Mouse (Mus musculus) heart, adult 2 months (tissue): ENCODE measurements around the gene Ppp1r36. TPM values are rescaled to one million over a fixed set of nuclear protein-coding genes. Genes with fewer than 3 reads are reported as not detected.
"Not testable (repeated sequence)": the region's sequence is repeated elsewhere in the genome, so short reads cannot be mapped to it uniquely, and the experiment has no call there.

ENCODE experiments used
- DNase-seq, 2 experiments: peaks; one replicate each; pipeline ENCODE4 v3.0.0; 2021
- H3K27ac ChIP-seq: fragments of 200-600 bp; 2 replicates; pipeline ENCODE4 v1.8.1; 2022
- H3K27me3 ChIP-seq: fragments of 200-500 bp; 2 replicates; pipeline ENCODE4 v1.6.1; 2012; ENCODE audit warnings: mild to moderate bottlenecking, low read length, inconsistent platforms, mixed read lengths; ENCODE audit not compliant: control insufficient read depth, insufficient read depth
- H3K36me3 ChIP-seq: fragments of 200-500 bp; 2 replicates; pipeline ENCODE4 v1.6.1; 2012; ENCODE audit warnings: low read length, inconsistent platforms; ENCODE audit not compliant: control insufficient read depth, insufficient read depth
- H3K4me1 ChIP-seq: fragments of 200-500 bp; 2 replicates; pipeline ENCODE4 v1.6.1; 2011; ENCODE audit warnings: low read length; ENCODE audit not compliant: control insufficient read depth, insufficient read depth
- H3K4me3 ChIP-seq: fragments of 200-600 bp; 2 replicates; pipeline ENCODE4 v1.8.1; 2022
- H3K79me2 ChIP-seq: fragments of 200-500 bp; replicated peaks from 2 replicates; pipeline ENCODE4 v1.6.1; 2012; ENCODE audit warnings: mild to moderate bottlenecking, inconsistent platforms, low read length, moderate library complexity, mixed read lengths; ENCODE audit not compliant: control insufficient read depth, insufficient read depth
- H3K9ac ChIP-seq: fragments of 200-500 bp; 2 replicates; pipeline ENCODE4 v1.6.1; 2012; ENCODE audit warnings: low read depth, mild to moderate bottlenecking, control low read depth, inconsistent platforms, low read length, mixed read lengths
- CTCF ChIP-seq: fragments of 200-600 bp; IDR thresholded peaks from 2 replicates; pipeline ENCODE4 v1.8.1; 2022; ENCODE audit warnings: antibody characterized with exemption, mild to moderate bottlenecking, moderate library complexity
- EP300 ChIP-seq: fragments of 200-500 bp; IDR thresholded peaks from 2 replicates; pipeline ENCODE4 v1.6.1; 2011; ENCODE audit warnings: low read depth, low read length, control low read depth; ENCODE audit not compliant: insufficient read depth
- POLR2A ChIP-seq: fragments of 200-500 bp; IDR thresholded peaks from 2 replicates; pipeline ENCODE4 v1.6.1; 2011; ENCODE audit warnings: mild to moderate bottlenecking, low read depth, low read length, control low read depth; ENCODE audit not compliant: insufficient read depth
- WGBS: fragments of 180-500 bp; shearing (Covaris S2); methylation state at CpG from one replicate; pipeline ENCODE4 v1.1.7; 2018; 5-methylcytosine and 5-hydroxymethylcytosine counted together
- intact Hi-C: fragments of 180-260 bp; cut with DNase I; formaldehyde crosslinking; loops from one replicate; pipeline ENCODE4 v1.15.1; 2025
- polyA plus RNA-seq: library from polyadenylated mRNA; depleted of rRNA; stranded (reverse); fragments of >200 nt; gene quantifications from 2 replicates; pipeline ENCODE4 v1.2.3, GENCODE M21; 2012
- total RNA-seq, 2 experiments: library from RNA; stranded (reverse); gene quantifications; 2 replicates each; pipeline ENCODE4 v1.2.3; 2021

The Ppp1r36 gene
- total and polyA plus RNA-seq, 3 experiments: 0.14 to 0.41 (median 0.16) TPM

GRCm38 (mm10) chr12:76444862-76445261 lies 27.5 kb downstream of the Ppp1r36 start:
- no peak overlapping the region for H3K4me3 ChIP-seq
- no peaks in the 10 kb centered on the region for H3K79me2 ChIP-seq
- no peak for DNase-seq
- TF ChIP-seq POLR2A (no peak), EP300 (no peak), CTCF (no peak)
- H3K27ac ChIP-seq: no peak overlapping the region
- 73% methylated on average over 6 of the region's 6 CpGs for WGBS
- intact Hi-C loops: no loop called here
- H3K4me1 ChIP-seq: no peaks in the 10 kb centered on the region
- H3K27me3 ChIP-seq: no peaks in the 10 kb centered on the region
- no peaks in the 10 kb centered on the region for H3K36me3 ChIP-seq
- no peak overlapping the region for H3K9ac ChIP-seq

GRCm38 (mm10) chr12:76446201-76446600 lies 28.9 kb downstream of the Ppp1r36 start:
- TF ChIP-seq CTCF (no peak), POLR2A (no peak), EP300 (no peak)
- Histone ChIP-seq H3K36me3 (no peaks in the 10 kb centered on the region), H3K79me2 (no peaks in the 10 kb centered on the region), H3K9ac (no peak overlapping the region), H3K4me1 (no peaks in the 10 kb centered on the region), H3K27ac (no peak overlapping the region), H3K27me3 (no peaks in the 10 kb centered on the region), H3K4me3 (no peak overlapping the region)
- intact Hi-C loops: no loop called here
- WGBS: 92% methylated on average over 11 of the region's 11 CpGs
- DNase-seq: no peak

- DNase-seq: no peak
- Histone ChIP-seq H3K27ac (no peak overlapping the region), H3K4me3 (no peak overlapping the region), H3K79me2 (no peaks in the 10 kb centered on the region), H3K27me3 (no peaks in the 10 kb centered on the region), H3K36me3 (no peaks in the 10 kb centered on the region), H3K4me1 (no peaks in the 10 kb centered on the region), H3K9ac (no peak overlapping the region)
- intact Hi-C loops: no loop called here
- TF ChIP-seq EP300 (no peak), POLR2A (no peak), CTCF (no peak)
- 66% methylated on average over 6 of the region's 6 CpGs for WGBS
Observed at GRCm38 (mm10) chr12:76448127-76448526, 30.8 kb downstream of the Ppp1r36 start.

- TF ChIP-seq POLR2A (no peak), EP300 (no peak), CTCF (no peak)
- H3K4me3 ChIP-seq: no peak overlapping the region
- no peaks in the 10 kb centered on the region for H3K79me2 ChIP-seq
- 73% methylated on average over 2 of the region's 2 CpGs for WGBS
- H3K4me1 ChIP-seq: no peaks in the 10 kb centered on the region
- no peaks in the 10 kb centered on the region for H3K36me3 ChIP-seq
- no peak overlapping the region for H3K27ac ChIP-seq
- no peaks in the 10 kb centered on the region for H3K27me3 ChIP-seq
- no peak overlapping the region for H3K9ac ChIP-seq
- intact Hi-C loops: no loop called here
- no peak for DNase-seq
Observed at GRCm38 (mm10) chr12:76452203-76452602, 34.9 kb downstream of the Ppp1r36 start.

- H3K79me2 ChIP-seq, intact Hi-C loops, H3K4me3 ChIP-seq, H3K27ac ChIP-seq, DNase-seq, H3K4me1 ChIP-seq, H3K27me3 ChIP-seq, H3K36me3 ChIP-seq, H3K9ac ChIP-seq: not testable (repeated sequence)
- 81% methylated on average over 4 of the region's 4 CpGs for WGBS
Observed at GRCm38 (mm10) chr12:76458445-76458844, 41.1 kb downstream of the Ppp1r36 start.

GRCm38 (mm10) chr12:76459032-76459431 lies 41.7 kb downstream of the Ppp1r36 start:
- TF ChIP-seq POLR2A (no peak), CTCF (no peak), EP300 (no peak)
- H3K27me3 ChIP-seq: no peaks in the 10 kb centered on the region
- no peak overlapping the region for H3K4me3 ChIP-seq
- intact Hi-C loops: no loop called here
- H3K79me2 ChIP-seq: no peaks in the 10 kb centered on the region
- DNase-seq: no peak
- 61% methylated on average over 4 of the region's 4 CpGs for WGBS
- no peaks in the 10 kb centered on the region for H3K36me3 ChIP-seq
- H3K27ac ChIP-seq: no peak overlapping the region
- H3K9ac ChIP-seq: no peak overlapping the region
- H3K4me1 ChIP-seq: no peaks in the 10 kb centered on the region
